Mouse (Mus musculus) cerebellum, adult 2 months (tissue): Measurements from ENCODE around the gene Anks1b. TPM values are rescaled to one million over a fixed set of nuclear protein-coding genes. Genes with fewer than 3 reads are reported as not detected.
A peak's percentile ranks its signal among the peaks of the same experiment; 100 is the strongest.

ENCODE experiments used
- DNase-seq, 2 experiments: peaks; one replicate each; pipeline ENCODE4 v3.0.0; 2021
- H3K27ac ChIP-seq: fragments of 200-500 bp; 2 replicates; pipeline ENCODE4 v1.5.1; 2012; ENCODE audit warnings: low read length, control low read depth, inconsistent platforms; ENCODE audit not compliant: insufficient read depth
- H3K27me3 ChIP-seq: fragments of 200-500 bp; 2 replicates; pipeline ENCODE4 v1.6.1; 2012; ENCODE audit warnings: inconsistent platforms, mild to moderate bottlenecking, low read length, moderate library complexity; ENCODE audit not compliant: control insufficient read depth, insufficient read depth
- H3K4me1 ChIP-seq: fragments of 200-500 bp; 2 replicates; pipeline ENCODE4 v1.6.1; 2011; ENCODE audit warnings: low read length; ENCODE audit not compliant: control insufficient read depth, insufficient read depth
- H3K4me3 ChIP-seq: fragments of 200-500 bp; replicated peaks from 2 replicates; pipeline ENCODE3; 2011; ENCODE audit warnings: mild to moderate bottlenecking, low read depth, low read length, control low read depth; ENCODE audit not compliant: insufficient read depth
- CTCF ChIP-seq: fragments of 200-500 bp; IDR thresholded peaks from 2 replicates; pipeline ENCODE4 v1.5.1; 2011; ENCODE audit warnings: low read depth, mild to moderate bottlenecking, control low read depth, low read length, moderate library complexity, borderline replicate concordance; ENCODE audit not compliant: insufficient read depth
- POLR2A ChIP-seq: fragments of 200-500 bp; IDR thresholded peaks from 2 replicates; pipeline ENCODE4 v1.6.1; 2011; ENCODE audit warnings: low read length, control low read depth, borderline replicate concordance; ENCODE audit not compliant: insufficient read depth
- whole genome bisulfite sequencing: fragments of 180-500 bp; shearing (Covaris S2); methylation state at CpG from one replicate; pipeline ENCODE4 v1.1.7; 2018; 5-methylcytosine and 5-hydroxymethylcytosine counted together
- polyA plus RNA-seq: library from polyadenylated mRNA; depleted of rRNA; stranded (reverse); fragments of >200 nt; gene quantifications from 2 replicates; pipeline ENCODE4 v1.2.3, GENCODE M21; 2012

Anks1b gene
- polyA plus RNA-seq, 1 experiment, result 162 TPM

- Histone ChIP-seq H3K4me1 (0 out of 2 replicates have a peak, but pooled peaks cover under 1% of the 10 kb centered on the region), H3K4me3 (no peak overlapping the region), H3K27ac (no peak overlapping the region), H3K27me3 (no peaks in the 10 kb centered on the region)
- DNase-seq, result no peak
- TF ChIP-seq POLR2A (no peak), CTCF (no peak)
- WGBS, result 89% methylated on average over 9 of the region's 9 CpGs
Observed at GRCm38 (mm10) chr10:90718684-90719083, 845.4 kb downstream of the Anks1b start.

GRCm38 (mm10) chr10:90719996-90720395, 846.7 kb downstream of the Anks1b start:
- Histone ChIP-seq H3K27ac (no peak overlapping the region), H3K4me3 (no peak overlapping the region), H3K27me3 (no peaks in the 10 kb centered on the region), H3K4me1 (peaks cover 5% of the 10 kb centered on the region)
- no peak for DNase-seq
- 50% methylated on average over 4 of the region's 4 CpGs for WGBS
- TF ChIP-seq CTCF (0 out of 2 replicates have a peak, but pooled peaks have one; percentile 1), POLR2A (no peak)

- 35% methylated on average over 5 of the region's 5 CpGs for WGBS
- Histone ChIP-seq H3K4me1 (peaks cover 8% of the 10 kb centered on the region), H3K4me3 (no peak overlapping the region), H3K27me3 (no peaks in the 10 kb centered on the region), H3K27ac (no peak overlapping the region)
- no peak for TF ChIP-seq CTCF
- TF ChIP-seq POLR2A, result no peak
- DNase-seq, result no peak
Observed at GRCm38 (mm10) chr10:90723071-90723494, 849.8 kb downstream of the Anks1b start.

GRCm38 (mm10) chr10:90723941-90724341, 850.6 kb downstream of the Anks1b start:
- 65% methylated on average over 13 of the region's 13 CpGs for WGBS
- Histone ChIP-seq H3K4me1 (peaks cover 8% of the 10 kb centered on the region), H3K27me3 (no peaks in the 10 kb centered on the region), H3K27ac (no peak overlapping the region), H3K4me3 (no peak overlapping the region)
- no peak for DNase-seq
- TF ChIP-seq POLR2A (no peak), CTCF (no peak)

GRCm38 (mm10) chr10:90724931-90725330, 851.6 kb downstream of the Anks1b start:
- no peak overlapping the region for H3K27ac ChIP-seq
- DNase-seq, result peak in 1 of 2 experiments; percentile 55
- H3K4me1 ChIP-seq, result peaks cover 12% of the 10 kb centered on the region
- 52% methylated on average over 1 of the region's 1 CpGs for WGBS
- TF ChIP-seq CTCF, result no peak
- no peak for TF ChIP-seq POLR2A
- no peak overlapping the region for H3K4me3 ChIP-seq
- H3K27me3 ChIP-seq, result no peaks in the 10 kb centered on the region

- Histone ChIP-seq H3K4me1 (peaks cover 15% of the 10 kb centered on the region), H3K27ac (no peak overlapping the region), H3K27me3 (no peaks in the 10 kb centered on the region), H3K4me3 (peak overlapping the region; percentile 30)
- no peak for TF ChIP-seq POLR2A
- TF ChIP-seq CTCF, result peak; percentile 76
- 22% methylated on average over 22 of the region's 22 CpGs for WGBS
- DNase-seq, result peak; percentile 76 to 82
Observed at GRCm38 (mm10) chr10:90728401-90729358, 855.4 kb downstream of the Anks1b start.

GRCm38 (mm10) chr10:90729527-90729926, 856.2 kb downstream of the Anks1b start:
- 26% methylated on average over 10 of the region's 10 CpGs for WGBS
- H3K4me1 ChIP-seq, result peaks cover 13% of the 10 kb centered on the region
- peak; percentile 45 to 51 for DNase-seq
- no peaks in the 10 kb centered on the region for H3K27me3 ChIP-seq
- no peak overlapping the region for H3K27ac ChIP-seq
- 0 out of 2 replicates have a peak, but pooled peaks have one; percentile 6 for TF ChIP-seq CTCF
- TF ChIP-seq POLR2A, result no peak
- H3K4me3 ChIP-seq, result no peak overlapping the region
